Mouse (Mus musculus): ENCODE measurements around the gene Nucb1.

GRCm38 (mm10) chr7:45553990-45554389, 43.8 kb upstream of the Nucb1 start:
- TF ChIP-seq POLR2A (IDR thresholded peaks at IDR 0.05; ENCODE audit: borderline replicate concordance, low read depth, low read length) (no peak), CTCF (IDR thresholded peaks at IDR 0.05; ENCODE audit: low read depth, low read length) (no peak)

Measured in bone marrow macrophage, adult 2 months (primary cell).